Mouse (Mus musculus): Measurements from ENCODE around the gene Hist1h3c.

Gene Hist1h3c

DNA sequence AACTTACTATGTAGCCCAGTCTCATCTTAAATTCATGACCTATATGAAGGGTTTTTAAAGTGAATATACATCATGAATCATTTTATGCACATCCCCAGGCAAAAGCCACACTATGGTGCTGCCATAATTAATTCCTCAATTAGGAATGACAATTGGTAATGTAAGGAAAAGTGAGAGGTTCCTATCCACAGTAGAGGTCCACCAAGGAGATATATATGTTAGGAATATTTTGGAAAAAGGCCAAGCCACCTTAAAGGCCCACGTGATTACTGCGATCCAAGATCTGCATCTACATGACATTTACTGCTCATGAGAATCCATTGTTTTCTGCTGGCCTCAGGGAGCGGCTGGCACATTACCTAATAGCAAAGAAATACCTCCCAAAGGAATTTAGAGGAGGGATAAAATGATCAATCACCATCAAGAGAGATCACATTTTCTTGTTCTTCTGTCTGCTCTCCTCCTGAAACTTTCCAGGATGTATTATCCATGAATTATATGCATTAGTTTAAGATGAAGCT, 13.9 kb upstream of the Hist1h3c start:
- in situ Hi-C loops (cut with MboI, MseI): loop anchor here (10.0 to 25.0 kb wide), 3 partner anchors 325 to 1972 kb away; partner anchors contain the start of genes Gmnn, Hist1h1b, Hist1h2an and Hist1h2bp

DNA sequence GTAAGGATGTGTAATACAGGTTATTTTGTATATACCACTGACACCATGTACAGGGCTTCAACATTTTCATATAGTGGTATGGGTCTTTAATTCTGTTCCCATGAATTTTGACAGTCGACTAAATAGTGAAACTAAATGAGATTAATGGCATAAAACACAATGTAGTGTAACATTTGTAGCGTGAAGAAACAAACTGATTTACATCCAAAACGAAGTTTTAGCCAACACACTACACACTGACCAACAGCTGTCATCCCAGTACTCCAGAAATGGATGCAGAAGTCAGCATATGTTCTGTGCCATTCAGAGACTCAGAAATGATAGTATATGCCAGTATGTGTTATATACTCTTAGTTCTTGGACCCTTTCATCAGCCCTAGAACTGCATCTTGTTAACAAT, 12.5 kb upstream of the Hist1h3c start:
- in situ Hi-C loops (cut with MboI, MseI): loop anchor here (10.0 to 25.0 kb wide), 3 partner anchors 323 to 1971 kb away; partner anchors contain the start of genes Gmnn, Hist1h1b, Hist1h2an and Hist1h2bp

DNA sequence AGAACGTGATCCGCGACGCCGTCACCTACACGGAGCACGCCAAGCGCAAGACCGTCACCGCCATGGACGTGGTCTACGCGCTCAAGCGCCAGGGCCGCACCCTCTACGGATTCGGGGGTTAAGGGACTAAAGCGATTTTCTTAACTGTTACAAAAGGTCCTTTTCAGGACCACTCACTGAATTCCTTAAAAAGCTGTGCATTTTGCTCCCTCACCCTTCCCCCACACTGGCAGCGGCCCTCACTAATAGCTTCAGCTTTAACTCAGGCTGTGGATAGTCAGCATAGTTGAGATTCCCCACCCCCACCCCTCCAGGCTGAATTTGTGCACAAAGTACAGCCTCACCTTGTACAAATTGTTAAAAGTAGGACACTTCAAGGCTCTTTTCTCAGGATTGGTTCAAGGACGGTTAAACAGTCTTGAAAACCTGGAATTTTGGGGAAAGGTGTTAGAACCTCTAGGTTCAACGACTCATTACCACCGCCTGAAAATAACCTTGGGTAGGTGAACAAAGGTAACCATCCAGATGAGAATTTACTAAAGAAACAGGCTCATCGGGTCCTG, 11.9 kb upstream of the Hist1h3c start:
- in situ Hi-C loops (cut with MboI, MseI): loop anchor here (10.0 to 25.0 kb wide), 3 partner anchors 322 to 1970 kb away; partner anchors contain the start of genes Gmnn, Hist1h1b, Hist1h2an and Hist1h2bp

DNA sequence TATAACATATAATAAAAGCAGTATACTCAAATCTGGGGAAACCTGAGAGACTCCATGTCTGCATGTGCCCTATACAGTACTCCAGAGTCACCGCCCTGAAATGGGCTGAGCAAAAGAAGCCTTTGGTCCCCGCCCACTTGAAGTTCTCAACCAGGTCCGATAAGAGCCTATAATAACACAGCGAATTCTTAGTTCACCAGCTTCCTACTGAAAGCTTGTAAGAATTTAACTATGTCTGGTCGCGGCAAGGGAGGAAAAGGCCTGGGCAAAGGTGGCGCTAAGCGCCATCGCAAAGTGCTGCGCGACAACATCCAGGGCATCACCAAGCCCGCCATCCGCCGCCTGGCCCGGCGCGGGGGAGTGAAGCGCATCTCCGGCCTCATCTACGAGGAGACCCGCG, 11.4 kb upstream of the Hist1h3c start, which contains the start of gene Hist1h4b:
Hist1h4b (plus strand) TSS at position 224 of the 400 bp plus-strand sequence.
- in situ Hi-C loops (cut with MboI, MseI): loop anchor here (10.0 to 25.0 kb wide), 3 partner anchors 322 to 1969 kb away; partner anchors contain the start of genes Gmnn, Hist1h1b, Hist1h2an and Hist1h2bp

DNA sequence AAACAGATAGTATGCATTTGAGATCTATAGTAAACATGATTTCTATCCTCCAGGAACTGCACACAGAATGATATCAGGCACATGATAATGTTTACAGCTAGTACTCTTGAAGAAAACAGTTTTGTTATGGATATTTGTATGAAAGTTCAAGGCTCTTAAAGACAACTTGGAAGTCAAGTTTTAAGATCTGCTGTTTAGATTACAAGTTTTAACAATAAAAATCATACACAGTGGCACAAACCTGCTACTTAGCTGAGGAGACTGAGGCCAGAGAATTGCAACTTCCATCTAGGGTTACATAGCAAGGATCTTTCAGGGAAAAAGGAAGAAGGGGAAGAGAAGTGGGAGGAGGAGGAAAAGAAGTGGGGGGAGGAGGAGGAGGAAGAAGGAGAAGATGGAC, 9.6 kb upstream of the Hist1h3c start:
- in situ Hi-C loops (cut with MboI, MseI): loop anchor here (10.0 to 25.0 kb wide), 3 partner anchors 320 to 1968 kb away; partner anchors contain the start of genes Gmnn, Hist1h1b, Hist1h2an and Hist1h2bp

DNA sequence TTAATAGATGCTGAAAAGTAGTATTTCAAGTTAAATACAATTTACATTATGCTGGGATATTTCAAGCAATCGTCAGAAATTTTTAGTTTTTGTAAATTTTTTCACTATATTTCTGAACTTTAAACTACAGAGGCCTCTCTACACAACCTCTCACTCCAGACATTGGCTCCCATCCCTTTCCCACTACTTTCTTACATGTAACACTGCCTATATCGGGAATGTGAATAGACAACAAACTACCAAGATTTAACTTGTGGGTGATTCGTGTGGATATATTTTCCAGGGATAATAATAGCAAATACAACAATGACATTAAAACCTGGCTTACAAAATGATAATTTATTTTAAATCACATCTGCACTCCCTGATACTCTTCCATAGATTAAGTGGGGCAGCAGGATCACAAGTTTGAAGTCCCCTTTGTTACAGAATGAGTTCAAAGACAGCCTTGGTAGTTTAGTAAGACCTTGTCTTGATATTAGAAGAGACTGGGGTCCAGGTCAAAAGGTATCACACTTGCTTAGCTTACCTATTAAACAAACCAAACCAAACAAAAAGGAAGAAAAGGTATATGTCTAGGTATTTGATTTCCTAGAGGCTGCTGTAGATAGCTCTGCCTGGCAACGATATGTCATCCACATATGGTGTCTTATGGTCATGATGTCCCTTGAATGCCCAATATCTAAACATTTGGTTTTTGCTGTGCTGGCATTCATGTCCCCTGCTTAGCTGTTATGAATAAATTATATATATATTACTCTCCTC, 8.1 kb upstream of the Hist1h3c start:
- in situ Hi-C loops (cut with MboI, MseI): loop anchor here (10.0 to 25.0 kb wide), 3 partner anchors 319 to 1966 kb away; partner anchors contain the start of genes Gmnn, Hist1h1b, Hist1h2an and Hist1h2bp

DNA sequence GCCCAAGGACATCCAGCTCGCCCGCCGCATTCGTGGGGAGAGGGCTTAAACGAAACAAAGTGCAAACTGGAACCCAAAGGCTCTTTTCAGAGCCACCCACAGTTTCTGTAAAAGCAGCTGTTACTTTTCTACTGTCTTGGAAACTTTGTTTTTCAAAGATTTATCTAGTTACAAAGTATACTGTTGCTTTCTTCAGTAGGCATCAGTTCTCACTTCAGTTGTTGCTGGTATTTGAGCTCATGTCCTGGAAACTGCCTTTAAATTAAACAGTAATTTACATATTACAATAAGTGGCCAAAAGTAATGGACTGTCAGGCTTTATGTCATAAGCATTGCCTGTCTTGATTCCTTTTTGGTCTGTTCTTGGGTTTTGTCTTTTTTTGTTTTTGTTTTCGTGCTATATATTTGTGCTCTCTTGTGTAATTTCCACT, 7.4 kb upstream of the Hist1h3c start:
- in situ Hi-C loops (cut with MboI, MseI): loop anchor here (10.0 to 25.0 kb wide), 3 partner anchors 318 to 1965 kb away; partner anchors contain the start of genes Gmnn, Hist1h1b, Hist1h2an and Hist1h2bp

DNA sequence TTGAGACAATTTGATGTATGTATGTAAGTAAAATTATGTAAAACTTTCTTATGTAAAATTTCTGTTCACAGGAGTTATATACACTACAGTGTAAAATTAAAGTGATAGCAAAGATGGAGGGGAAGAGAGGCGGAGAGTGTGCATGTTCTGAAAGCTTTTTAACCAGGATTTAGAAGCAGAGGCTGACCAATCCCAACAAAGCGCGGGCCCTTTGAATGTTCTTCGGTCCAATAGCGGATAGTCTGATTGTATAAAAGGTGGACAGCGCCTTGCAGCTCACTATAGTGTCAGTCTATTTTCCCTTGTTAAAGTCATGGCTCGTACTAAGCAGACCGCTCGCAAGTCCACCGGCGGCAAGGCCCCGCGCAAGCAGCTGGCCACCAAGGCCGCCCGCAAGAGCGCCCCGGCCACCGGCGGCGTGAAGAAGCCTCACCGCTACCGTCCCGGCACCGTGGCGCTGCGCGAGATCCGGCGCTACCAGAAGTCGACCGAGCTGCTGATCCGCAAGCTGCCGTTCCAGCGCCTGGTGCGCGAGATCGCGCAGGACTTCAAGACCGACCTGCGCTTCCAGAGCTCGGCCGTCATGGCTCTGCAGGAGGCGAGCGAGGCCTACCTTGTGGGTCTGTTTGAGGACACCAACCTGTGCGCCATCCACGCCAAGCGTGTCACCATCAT, 6.8 kb upstream of the Hist1h3c start, which contains the start of gene Hist1h3b:
Hist1h3b (plus strand) TSS at position 201 of the 675 bp plus-strand sequence.
- in situ Hi-C loops (cut with MboI, MseI): loop anchor here (10.0 to 25.0 kb wide), 3 partner anchors 317 to 1965 kb away; partner anchors contain the start of genes Gmnn, Hist1h1b, Hist1h2an and Hist1h2bp

DNA sequence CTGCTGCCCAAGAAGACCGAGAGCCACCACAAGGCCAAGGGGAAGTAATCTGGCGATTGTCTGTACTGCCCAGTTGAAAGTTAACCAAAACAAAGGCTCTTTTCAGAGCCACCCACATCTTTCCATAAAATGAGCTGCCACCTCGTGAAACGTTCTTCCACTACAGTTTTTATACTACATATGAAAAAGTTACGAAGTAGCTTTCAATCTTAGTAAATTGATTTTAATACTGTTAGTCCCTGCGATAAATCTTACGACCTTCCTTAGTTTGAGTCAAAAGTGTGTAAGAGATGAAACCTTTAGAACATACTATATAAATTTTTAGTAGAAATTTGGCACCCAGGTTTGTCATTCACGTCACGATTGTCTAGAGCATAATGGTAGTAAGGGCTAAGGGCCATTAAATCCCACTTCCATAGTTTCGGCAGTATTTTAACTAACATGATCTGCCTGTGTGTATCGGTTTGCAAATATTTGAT, 6.1 kb upstream of the Hist1h3c start:
- in situ Hi-C loops (cut with MboI, MseI): loop anchor here (10.0 to 25.0 kb wide), 3 partner anchors 317 to 1964 kb away; partner anchors contain the start of genes Gmnn, Hist1h1b, Hist1h2an and Hist1h2bp

DNA sequence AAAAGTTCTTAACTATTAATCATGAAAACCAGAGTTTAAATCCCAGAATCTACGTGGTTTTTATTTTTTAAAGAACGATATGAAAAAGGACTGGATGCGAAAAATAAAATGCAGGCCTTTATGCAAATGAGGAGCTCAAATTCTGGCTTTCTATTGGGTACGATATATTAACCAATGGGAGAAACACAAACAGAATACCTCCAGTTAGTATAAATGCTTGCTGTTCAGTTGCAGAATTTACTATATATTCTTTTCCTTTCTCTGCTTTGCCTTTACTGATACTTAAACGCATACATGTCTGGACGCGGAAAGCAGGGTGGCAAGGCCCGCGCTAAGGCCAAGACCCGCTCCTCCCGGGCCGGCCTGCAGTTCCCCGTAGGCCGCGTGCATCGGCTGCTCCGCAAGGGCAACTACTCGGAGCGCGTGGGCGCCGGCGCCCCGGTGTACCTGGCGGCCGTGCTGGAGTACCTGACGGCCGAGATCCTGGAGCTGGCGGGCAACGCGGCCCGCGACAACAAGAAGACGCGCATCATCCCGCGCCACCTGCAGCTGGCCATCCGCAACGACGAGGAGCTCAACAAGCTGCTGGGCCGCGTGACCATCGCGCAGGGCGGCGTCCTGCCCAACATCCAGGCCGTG, 5.6 kb upstream of the Hist1h3c start, which contains the start of gene Hist1h2ab:
Hist1h2ab (plus strand) TSS at position 288 of the 639 bp plus-strand sequence.
- in situ Hi-C loops (cut with MboI, MseI): loop anchor here (10.0 to 25.0 kb wide), 3 partner anchors 316 to 1964 kb away; partner anchors contain the start of genes Gmnn, Hist1h1b, Hist1h2an and Hist1h2bp

DNA sequence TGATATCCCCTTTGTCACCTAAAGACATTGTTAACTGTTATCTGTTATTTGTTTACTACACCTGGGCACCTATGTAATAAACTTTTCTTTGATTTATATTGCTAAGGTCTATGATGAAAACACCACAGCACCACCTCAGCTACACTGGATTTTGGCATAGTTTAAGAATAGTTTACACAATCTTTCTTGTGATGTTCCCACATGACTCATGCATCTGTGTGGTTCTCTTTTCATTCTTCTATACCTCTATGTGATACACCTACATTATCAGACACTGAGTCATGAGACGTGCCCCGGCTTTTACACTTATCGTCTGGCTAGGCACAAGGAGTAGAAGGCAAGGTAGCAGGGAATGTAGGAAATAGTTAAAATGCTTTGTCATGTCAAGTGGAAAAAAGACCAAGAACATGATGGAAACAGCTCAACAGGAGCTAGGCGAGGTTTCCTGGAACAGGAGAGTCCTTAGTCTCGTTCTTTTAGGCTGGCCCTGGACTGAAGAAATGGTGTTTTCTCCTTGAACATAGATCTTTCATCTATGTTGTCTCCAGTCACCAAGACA, 4.2 kb upstream of the Hist1h3c start:
- in situ Hi-C loops (cut with MboI, MseI): loop anchor here (10.0 to 25.0 kb wide), 4 partner anchors 315 to 1962 kb away; partner anchors contain the start of genes Gmnn, Hist1h1b, Hist1h2ag and Hist1h2an

DNA sequence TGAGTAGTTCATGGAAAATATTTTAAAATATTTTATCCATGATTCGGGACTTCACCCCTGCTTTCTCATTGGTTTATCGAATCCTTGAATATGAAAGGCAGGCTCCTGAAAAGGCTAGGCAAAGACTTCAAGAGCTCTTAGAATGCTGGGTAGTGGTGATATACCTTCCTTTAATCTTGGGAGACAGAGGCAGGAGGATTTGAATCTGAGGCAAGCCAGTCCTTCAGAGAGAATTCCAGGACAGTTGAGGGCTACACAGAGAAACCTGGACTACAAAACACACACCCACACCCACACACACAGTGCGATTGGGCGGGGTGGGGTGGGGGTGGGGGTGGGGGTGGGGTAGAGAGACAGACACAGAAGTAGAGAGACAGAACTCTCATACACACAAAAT, 2.5 kb upstream of the Hist1h3c start:
- in situ Hi-C loops (cut with MboI, MseI): loop anchor here (10.0 kb wide), 1 partner anchor 1703 kb away; the partner anchor contains the start of genes Hist1h2ag, Hist1h2bj and Hist1h4i

DNA sequence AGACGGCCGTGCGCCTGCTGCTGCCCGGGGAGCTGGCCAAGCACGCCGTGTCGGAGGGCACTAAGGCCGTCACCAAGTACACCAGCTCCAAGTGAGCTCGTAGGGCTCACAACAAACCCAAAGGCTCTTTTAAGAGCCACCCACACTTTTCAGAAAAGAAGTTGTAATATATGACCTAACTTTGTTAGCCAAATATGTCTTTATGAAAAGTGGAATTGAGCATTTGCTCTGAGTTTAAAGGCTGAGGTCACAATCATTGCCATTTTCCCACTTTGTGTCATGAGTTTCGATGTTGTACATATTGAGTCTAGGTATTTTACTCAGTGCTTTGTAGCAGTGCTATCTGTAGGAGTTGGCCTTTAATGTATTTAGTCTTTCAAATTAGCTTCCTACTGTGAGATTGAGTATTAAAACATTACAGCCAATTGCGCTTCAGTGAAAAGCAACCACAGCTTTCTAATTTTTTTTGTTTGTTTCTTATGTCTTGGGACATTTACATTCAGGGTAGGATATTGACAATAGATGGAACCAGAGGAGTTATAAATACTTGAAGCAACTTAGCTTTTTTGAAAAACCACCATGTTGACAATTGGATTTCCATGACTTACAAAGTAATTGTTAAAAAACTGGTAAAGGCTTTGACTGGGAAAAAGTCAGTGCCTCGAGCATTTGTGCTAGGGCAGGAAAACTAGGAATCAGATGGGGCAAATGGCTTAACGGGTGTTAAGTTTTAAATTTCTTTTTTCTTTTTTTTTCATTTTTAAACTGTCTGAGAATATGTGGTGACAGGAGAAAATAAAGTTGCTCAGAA, 1.9 kb upstream of the Hist1h3c start:
- in situ Hi-C loops (cut with MboI, MseI): loop anchor here (10.0 kb wide), 1 partner anchor 1702 kb away; the partner anchor contains the start of genes Hist1h2ag, Hist1h2bj and Hist1h4i

DNA sequence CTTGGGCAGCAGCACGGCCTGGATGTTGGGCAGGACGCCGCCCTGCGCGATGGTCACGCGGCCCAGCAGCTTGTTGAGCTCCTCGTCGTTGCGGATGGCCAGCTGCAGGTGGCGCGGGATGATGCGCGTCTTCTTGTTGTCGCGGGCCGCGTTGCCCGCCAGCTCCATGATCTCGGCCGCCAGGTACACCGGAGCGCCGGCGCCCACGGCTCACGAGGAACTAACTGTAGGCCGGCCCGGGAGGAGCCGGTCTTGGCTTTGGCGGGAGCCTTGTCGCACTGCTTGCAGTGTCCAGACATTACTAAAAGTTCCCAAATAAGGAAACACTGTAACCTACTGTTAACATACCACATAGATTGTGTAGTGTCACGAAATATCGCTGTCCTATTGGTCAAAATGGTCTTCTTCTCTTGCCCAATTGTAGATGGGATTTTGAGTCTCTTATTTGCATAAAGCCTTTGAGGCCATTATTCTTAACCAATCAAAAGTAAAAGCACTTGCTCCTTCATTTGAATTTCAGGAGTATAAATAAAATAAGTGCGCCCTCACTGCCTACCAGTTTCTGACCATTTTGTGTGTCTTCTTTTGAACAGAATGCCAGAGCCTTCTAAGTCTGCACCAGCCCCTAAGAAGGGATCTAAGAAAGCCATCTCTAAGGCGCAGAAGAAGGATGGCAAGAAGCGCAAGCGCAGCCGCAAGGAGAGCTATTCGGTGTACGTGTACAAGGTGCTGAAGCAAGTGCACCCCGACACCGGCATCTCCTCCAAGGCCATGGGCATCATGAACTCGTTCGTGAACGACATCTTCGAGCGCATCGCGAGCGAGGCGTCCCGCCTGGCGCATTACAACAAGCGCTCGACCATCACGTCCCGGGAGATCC, 1.0 kb upstream of the Hist1h3c start, which contains the start of gene Hist1h2bb:
Hist1h2bb (plus strand) TSS at position 534 of the 880 bp plus-strand sequence.
- in situ Hi-C loops (cut with MboI, MseI): loop anchor here (10.0 kb wide), 1 partner anchor 1702 kb away; the partner anchor contains the start of genes Hist1h2ag, Hist1h2bj and Hist1h4i

DNA sequence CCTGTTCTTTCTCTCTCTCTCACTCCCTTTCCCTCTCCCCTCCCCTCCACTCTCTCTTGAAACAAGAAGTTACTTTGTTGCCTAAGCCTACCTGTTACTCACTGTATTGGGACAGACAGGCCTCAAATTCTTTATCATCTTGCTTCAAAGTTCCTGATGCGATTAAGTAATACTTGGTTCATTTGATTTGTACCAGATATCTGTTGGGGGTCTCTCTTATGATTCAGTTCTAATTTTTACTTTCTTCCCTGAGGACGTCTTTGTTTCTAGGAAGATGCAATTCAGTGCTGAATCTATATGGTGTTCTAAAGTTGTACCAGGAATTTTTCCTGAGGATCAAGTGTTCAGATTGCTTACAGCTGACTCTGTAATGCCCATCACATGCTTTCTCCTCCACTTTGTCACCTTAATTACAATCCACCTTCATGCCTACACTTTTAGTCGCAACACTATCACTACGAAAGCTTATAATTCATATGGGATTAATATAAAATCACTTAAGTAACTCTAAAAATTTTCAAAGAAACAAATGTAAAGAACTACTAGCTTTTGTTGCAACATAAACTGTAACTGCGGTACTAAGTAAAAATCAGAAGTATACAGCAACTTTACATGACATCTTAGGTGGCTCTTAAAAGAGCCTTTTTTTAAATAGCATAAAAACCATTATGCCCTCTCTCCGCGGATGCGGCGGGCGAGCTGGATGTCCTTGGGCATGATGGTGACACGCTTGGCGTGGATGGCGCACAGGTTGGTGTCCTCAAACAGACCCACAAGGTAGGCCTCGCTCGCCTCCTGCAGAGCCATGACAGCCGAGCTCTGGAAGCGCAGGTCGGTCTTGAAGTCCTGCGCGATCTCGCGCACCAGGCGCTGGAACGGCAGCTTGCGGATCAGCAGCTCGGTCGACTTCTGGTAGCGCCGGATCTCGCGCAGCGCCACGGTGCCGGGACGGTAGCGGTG, 701 bp downstream of the Hist1h3c start:
- in situ Hi-C loops (cut with MboI, MseI): loop anchor here (10.0 kb wide), 1 partner anchor 1700 kb away; the partner anchor contains the start of genes Hist1h2ag, Hist1h2bj and Hist1h4i

DNA sequence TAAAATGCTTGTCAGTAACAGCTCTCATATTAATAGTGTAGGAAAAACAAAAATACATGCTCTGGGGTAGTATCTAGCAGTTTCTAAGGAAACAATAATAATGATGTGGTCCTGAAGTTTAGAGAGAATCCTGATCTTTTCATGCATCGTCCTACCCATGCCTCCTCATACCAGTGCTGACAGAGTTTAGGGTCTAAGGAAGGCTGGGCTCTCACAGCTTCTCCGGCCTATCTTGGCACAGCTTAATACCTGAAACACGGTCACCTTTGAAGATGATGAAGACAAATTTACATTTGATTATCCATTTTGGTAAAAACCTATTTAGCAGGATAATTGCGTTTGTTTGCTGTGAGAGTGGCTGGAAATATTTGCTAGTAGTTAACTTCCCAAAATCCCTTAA, 1.4 kb downstream of the Hist1h3c start:
- in situ Hi-C loops (cut with MboI, MseI): loop anchor here (10.0 kb wide), 1 partner anchor 1699 kb away; the partner anchor contains the start of genes Hist1h2ag, Hist1h2bj and Hist1h4i
